Mouse (Mus musculus) urinary bladder, postnatal 36 days (tissue): Measurements from ENCODE around the gene Hes7.

ENCODE experiments used
- DNase-seq, 2 experiments: peaks; one replicate each; pipeline ENCODE4 v3.0.0; 2022; ENCODE audit warnings: low spot score in 2 of 2, mixed read lengths in 1 of 2

Hes7 gene

DNA sequence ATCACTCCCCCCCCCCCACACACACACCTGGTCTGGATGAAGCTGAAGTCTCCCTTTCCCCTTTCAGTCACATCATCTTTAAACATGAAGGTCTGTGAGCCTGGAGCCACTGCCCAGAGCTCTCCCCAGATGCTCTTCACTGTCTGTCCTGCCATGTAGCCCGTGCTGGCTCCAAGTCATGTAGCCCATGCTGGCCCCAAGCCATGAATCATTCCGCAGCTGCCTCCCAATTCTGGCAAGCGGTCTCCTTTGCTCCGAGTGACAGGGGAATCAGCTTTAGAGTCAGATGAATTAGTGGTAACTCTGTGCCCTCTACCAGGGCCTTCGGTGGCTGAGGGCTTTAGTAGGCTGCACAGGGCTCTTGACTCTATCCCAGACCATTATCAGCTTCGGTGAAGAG, 29.5 kb downstream of the Hes7 start:
- no peak for DNase-seq

DNA sequence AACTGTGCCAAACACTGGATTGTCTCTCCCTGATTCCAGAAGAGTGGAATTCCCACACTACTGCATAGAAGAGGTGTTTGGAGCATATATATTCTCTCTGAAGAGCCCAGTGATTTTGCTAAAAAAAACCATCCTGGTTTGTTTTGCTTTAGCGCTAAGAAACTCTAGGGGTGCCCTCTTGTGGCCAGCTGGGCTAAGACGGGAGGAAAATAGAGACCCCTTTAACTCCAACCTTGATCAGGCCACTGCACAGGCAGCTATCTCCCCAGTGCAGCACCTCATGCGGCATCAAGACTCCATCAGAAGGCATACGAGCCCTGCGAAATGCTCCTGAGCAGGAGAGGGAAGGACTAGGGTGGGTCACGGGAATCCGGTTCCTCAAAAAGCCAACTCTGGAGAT, 30.2 kb downstream of the Hes7 start:
- peak; percentile 44 to 47 for DNase-seq

DNA sequence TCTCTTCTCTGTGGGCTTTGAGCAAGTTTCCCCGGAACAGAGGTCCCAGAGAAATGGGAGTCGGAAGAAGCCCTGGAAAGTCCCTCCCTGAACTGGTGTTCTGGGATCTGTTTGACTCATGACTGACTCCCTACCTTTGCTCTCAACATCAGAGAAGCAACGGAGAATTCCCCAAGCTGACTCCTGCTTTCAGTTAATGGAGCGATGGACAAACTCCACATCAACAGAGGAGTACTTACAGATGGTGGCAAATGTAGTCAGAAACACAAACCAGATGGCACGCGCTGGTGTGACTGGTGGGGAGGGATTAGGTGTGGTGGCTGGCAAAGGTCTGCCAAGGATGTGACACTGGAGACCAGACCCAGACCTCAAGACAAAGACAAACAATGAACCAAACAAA, 30.8 kb downstream of the Hes7 start:
- DNase-seq: no peak

DNA sequence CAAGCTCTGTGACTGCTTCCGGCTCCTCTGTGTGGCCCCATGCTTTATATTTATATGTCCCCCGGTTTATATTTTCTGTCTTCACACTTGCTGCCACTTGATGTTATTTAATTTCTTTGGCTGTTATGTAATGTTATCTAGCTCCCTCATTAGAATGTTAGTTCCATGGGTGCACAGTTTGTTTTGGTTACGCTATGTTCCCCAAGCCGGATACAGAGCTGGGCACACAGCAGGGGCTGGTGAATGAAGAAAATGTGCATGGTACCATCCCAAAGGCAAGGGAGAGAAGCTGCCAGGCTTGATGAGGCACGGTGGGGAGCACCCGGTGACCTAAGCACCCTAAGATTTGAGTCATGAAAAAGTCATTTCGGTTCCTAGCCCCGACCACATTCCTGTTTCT, 33.6 kb downstream of the Hes7 start:
- DNase-seq: no peak

DNA sequence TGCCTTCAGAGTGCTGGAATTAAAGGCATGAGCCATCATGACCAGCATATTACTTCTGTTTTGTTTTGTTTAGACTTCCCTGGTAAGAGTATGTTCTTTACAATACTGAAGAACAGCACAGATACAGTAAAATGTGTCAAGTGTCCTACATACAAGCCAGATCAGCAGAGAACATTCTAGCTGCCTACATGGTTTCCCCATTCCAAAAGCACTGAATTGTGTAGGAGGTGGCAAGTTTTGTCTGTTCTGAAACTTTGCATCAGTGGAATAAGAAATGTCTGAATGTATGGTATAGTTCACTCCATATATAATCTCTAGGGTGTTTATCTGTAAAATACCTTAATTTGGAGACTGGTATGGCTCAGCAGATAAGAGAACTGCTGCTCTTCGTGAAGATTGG, 35.1 kb downstream of the Hes7 start:
- DNase-seq: no peak

DNA sequence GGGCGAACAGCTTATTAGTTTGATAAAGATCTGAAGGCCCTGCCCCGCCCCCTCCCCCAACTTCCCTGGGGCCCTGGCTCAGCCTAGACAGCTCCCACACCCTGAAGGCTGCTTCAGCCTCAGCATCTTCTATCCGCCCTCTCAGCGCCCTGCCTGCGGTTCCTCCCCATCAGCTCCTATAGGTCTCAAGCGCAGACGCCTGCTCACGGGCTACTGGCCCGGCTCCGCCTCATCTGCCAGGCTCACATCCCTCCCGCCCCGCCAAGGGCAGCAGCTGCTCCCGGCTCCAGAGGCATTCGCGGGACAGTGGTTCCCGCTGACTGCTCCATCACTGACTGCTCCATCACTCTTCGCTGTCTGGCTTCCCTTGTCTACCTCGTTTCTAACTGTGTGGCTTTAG, 36.6 kb downstream of the Hes7 start, which contains the start of gene Alox12b:
TSS of gene Alox12b (plus strand) at position 190 of the 400 bp plus-strand sequence.
- DNase-seq: no peak

DNA sequence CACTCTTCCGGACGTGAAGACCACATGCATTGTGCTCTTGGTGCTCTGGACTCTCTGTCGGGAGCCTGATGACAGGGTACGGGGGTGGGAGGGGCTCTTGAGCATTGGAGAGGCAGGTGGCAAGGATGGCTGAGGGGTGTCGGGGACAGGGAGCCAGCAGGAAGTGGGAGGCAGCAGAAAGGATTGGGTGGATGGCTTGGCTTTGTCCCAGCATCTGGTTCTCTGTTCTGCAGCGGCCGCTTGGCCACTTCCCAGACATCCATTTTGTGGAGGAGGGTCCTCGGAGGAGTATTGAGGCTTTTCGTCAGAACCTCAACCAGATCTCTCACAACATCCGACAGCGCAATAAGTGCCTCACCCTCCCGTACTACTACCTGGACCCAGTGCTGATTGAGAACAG, 49.1 kb downstream of the Hes7 start:
- DNase-seq: no peak

DNA sequence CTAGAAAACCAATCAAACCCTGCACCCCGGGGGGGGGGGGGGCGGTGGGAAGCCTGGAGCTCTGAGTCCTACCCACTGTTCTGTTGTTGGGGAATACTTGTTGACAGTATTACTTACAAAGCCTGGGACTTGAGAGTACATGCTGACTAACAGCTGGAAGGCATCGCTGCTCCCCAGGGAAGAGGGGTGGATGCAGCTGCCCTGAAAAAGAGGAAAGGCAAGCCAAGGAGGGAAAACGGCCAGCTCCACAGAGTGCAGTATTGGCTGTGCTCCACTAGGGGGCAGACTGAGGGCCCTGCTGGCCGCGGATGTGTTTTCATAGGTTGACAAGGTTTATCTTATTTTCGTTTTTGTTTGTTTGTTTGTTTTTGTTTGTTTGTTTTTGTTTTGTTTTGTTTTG, 51.4 kb downstream of the Hes7 start:
- DNase-seq: peak; percentile 39 to 83

DNA sequence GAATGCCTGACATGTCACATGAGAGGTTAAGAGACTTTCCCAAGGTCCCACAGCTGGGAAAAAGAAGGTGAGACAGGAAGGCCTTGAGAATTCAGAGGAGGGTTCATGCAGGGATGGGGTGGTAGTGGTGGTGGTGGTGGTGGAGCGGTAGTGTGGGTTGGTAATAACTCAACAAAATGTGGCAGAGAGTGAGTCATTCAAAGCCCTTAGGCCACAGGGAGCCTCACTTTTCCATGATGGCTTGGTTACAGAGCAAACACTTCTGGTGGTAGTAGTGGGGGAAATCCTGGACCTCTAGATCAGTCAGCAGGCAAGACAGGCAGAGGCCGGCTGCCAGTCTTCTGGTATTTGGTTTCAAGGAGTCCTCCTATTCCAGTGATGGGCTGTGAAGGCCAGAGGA, 52.4 kb downstream of the Hes7 start:
- DNase-seq: no peak
